Mouse (Mus musculus): ENCODE results near the gene 4931406P16Rik.

The 4931406P16Rik gene

GRCm38 (mm10) chr7:34309186-34309764 is 4.1 kb downstream of the 4931406P16Rik start:
- no peak for DNase-seq

GRCm38 (mm10) chr7:34308586-34308985 is 4.8 kb downstream of the 4931406P16Rik start:
- DNase-seq = no peak

DNA sequence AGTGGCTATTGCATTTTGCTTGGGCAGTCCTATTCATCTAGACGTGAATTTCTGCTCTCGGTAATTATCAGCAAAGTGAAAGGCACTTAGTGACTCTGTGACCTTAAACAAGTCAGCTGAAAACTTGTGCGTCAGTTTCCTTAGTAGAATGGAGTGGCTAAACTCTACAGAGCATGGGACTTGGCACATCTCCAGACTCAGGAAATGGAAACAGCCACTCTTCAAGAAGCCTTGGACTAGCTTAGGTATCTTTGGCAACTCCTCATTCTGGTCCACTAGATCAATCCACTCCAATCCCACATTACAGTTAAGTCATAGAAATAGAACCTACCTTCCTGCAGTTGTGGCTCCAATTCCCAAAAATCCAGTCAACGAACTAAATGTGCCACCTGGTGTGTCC is 7.9 kb downstream of the 4931406P16Rik start:
- no peak for DNase-seq

DNA sequence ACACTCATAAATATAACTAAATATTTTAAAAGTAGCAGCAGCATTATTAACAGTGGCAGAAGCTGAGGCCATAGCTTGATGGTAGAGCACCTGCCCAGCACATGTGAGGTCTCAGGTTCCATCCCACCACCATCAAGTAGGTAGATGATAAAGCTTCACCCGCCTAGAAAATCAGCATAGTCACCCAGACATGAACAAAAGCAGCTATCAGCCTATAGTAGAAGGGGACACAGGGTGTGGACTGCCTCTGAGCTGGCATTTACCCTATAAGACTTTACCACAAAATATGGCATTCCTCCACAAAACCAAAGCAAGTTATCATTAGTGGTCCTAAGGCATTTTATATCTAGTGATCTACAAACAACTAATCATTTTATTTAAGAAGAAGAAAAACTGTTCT is 10.7 kb downstream of the 4931406P16Rik start:
- DNase-seq = no peak

DNA sequence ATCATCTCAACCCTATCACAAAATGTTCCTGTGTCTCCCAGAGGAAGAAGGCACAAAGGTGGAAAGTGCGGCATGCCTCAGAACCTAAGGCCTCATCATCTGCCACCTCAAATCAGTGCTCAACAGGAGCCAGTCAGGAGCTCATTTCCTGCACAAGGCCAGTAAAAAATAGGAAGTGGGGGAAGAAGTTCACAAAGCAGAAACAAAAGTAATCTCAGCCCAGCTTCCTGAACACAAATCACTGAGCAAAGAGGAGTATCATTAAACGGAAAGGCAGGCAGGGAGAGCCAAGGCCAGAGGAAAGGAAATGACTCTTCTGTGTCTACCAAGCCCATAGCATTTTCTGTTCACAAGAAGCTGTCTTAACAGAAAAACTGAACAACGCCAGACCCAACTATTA is 11.4 kb downstream of the 4931406P16Rik start:
- no peak for DNase-seq

DNA sequence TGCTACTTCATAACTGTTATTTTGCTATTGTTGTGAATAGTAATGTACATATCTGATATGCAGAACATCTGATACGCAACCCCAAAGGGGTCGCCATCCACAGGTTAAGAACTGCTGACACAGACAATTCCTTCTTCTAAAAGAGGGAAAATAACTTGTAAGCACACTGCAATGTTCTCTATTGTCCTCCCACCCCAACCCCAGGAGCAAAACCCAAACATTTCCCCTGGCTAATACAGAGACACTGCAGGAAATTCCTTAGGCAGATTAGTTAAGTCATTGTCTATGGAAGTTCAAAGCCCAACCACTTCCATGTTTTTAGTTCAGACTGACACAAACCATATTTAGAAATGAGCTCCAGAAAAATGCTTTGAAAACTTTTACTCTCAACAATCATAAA is 14.5 kb downstream of the 4931406P16Rik start:
- DNase-seq = no peak

- no peak for DNase-seq
Measured at GRCm38 (mm10) chr7:34296124-34296523, 17.2 kb downstream of the 4931406P16Rik start.

DNA sequence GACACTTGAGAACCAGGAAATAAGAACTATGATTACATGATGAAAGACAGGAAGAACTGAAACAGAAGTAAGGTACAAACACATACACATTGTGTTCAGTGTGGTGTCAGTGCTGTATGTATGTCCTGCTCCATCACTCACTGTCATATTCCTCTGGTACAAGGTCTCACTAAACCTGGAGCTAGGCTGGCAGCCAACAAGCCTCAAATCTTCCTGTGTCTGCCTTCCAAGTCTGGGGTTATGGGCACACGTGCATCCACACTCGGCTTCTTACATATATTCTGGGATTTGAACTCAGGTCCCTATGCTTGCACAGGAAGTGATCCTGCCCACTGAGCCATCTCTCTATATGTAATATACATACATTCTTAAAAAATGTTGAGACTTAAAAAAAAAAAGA is 20.7 kb downstream of the 4931406P16Rik start:
- DNase-seq = no peak

GRCm38 (mm10) chr7:34291265-34291664 is 22.1 kb downstream of the 4931406P16Rik start:
- no peak for DNase-seq

DNA sequence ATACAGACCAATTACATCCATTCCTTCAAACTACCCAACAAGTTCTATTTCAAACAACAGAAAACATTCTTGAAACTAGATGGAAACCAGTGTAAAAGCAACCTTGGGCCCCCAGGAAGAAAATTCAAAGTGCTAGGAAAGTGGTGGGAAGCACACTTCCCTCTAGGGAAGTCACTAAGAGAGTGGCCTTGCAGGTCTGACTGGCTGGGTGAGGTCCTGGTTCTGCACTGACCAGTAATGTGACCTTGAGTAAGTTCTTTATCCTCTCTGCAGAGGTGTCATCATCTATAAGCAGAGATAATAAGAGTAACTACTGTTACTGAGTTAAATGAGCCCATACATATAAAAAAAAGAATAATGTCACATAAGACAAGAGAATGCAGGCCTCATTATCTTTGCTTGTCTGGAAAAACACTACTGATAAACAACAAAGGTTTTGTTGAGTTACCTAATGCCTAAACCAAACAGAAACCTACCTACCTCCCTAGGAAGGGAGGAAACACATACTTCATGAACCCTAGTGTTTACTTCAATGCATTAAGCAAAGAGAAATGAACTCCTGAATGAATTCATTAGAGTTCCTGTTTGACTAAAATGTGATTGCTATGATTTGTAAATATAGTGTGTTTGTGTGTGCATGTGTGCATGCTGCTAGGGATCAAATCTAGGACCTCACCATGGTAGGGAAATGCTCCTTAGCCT is 22.8 kb downstream of the 4931406P16Rik start:
- DNase-seq = no peak

GRCm38 (mm10) chr7:34277656-34278055 is 35.7 kb downstream of the 4931406P16Rik start:
- no peak for DNase-seq

DNA sequence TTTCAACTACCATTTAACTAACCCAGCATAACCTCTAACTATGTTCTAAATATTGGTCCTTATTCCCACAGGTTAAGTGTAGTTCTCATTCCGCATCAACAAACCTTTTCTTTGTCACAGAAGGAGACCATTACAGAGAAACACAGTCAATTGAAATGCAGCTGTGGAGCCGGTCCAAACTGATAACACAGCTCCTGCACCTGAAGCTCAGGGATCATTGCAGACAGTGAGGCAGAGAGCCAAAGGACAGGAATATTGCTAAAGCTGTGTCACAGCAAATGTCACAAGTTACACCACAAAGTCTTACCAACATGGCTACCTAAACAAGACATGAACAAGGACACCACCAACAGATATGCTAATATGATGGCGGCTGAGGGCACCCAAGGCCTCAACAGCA is 37.3 kb downstream of the 4931406P16Rik start:
- DNase-seq = no peak

- DNase-seq = no peak
Measured at GRCm38 (mm10) chr7:34272465-34272864, 40.9 kb downstream of the 4931406P16Rik start.

DNA sequence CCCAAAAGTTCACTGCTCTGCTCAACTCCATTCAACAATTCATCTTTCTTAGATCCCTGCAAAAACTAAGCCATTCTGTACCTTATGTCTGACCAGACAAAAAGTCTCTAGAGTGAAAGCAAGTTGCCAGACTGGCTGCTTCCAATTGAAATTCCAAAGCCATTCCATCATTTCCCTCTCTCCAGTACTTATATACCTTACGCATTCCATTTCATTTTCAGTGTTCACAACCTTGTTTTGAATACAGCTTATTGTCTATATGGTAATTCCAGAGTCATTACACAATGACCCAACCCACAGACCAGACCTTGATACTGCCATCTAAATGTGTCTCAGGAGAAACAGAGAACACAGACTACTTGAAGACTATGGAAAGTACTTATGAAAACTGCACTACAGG is 44.9 kb downstream of the 4931406P16Rik start:
- no peak for DNase-seq

DNA sequence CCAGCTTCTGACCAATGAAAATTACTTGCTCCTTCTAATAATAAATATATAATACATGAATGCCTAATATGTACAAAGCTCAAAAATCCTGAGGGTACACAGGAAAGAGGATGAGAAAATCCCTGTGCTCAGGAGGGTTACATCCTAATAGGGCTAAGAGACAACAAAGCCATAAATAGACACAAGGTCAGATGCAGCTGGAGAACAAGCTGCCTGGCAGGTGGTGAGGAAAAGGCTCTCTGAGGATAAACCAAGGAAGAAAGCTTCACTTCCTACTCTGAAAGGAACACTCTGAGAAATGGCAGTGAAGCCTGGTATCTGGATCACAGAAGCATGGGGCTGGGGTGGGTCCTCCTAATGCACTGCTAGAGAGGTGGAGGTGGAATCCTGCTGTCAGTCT is 46.9 kb downstream of the 4931406P16Rik start:
- DNase-seq = no peak

DNA sequence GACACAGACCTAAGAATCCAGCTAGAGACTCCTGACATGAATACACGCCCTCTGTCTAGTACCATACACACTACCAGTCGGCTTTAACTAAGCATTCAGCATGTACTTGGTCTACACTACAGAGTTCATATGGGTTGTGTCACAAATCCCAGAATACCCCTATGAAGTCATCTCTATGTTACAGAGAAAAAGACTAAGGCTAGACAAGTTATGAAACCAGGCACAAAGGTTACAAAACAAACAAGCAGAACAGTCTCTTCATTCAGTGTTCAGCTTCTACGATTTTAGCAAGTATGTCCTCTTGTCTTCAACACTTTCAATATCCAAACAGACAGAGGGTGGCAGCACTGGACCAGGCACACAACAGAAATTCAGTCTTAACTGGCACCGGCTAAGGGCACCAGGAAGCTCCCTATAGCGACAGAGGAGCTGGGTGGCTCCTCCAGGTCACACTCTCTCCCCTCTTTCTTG is 47.4 kb downstream of the 4931406P16Rik start:
- peak; percentile 80 for DNase-seq

DNA sequence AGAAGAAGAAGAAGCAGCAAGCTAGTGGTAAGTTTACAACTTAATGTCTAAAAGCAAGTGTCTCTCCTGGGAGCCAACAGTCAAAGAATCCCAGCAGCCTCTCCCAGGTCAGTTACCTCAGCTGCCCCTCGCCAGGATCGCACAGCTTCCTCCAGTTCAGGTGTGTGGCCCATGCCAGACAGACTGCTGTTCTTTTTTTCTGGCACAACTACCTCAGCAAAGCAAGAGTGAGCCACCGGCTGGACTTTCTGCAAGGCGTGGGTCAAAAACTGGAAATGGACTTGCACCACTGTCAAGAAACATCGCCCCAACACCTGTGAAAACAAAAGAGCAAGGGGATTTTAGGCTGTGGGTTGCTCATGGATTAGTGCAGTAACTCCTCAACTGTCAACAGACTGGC is 49.9 kb downstream of the 4931406P16Rik start:
- no peak for DNase-seq

DNA sequence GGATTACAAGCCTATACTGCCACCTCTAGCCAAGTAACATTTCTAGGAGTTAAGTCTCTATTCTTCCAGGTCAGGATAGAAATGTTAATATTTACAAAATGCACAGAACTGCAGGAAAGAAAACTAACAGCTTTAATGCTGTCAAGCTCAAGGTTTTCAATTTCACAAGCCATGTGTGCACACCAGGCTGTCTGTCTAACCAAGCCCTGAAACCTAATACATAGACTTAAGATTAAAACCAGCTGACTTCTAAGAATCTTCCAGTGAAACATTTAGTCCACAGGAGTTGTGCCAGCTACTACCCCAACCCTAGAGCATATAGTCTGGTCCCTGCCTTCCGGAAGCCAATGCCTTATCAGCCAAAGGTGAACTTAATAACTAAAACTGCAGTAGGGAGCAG is 54.9 kb downstream of the 4931406P16Rik start:
- DNase-seq = no peak

DNA sequence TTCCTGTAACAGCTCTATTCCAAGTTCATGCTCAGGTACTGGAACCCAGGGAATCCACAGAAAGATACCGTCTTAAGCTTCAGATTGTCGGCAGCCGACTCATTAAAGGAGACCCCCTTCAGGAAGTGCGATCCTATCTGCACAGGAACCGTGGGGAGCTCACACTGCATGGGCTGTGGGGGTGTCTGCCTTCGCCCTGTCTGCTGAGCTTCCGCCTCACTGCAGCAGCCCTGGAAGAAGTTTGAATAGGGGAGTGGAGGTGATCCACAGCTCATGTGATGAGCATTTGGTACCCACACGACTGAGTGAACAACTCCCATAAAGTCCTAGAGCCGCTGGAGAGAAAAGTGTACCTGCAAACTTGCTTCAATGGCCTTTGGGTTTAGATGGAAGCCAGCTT is 56.1 kb downstream of the 4931406P16Rik start:
- no peak for DNase-seq

DNA sequence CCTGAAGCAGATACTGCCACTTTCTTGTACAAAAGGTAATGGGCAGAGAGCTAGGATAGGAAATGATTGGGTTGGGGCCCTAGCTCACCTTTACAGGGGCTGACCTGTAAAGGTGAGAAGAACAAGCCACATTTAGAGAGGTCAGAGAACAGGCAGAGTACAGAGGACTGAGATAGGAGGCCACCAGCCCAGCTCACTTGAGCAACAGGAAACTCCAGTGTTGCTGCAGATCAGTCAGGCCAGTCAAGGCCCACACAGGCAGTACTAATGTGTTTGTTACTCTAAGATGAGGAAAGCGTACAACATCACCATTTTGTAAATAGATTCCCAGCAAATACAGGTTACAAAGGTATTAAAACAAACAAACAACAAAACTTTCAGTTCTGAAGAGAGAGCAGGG is 57.4 kb downstream of the 4931406P16Rik start:
- no peak for DNase-seq

DNA sequence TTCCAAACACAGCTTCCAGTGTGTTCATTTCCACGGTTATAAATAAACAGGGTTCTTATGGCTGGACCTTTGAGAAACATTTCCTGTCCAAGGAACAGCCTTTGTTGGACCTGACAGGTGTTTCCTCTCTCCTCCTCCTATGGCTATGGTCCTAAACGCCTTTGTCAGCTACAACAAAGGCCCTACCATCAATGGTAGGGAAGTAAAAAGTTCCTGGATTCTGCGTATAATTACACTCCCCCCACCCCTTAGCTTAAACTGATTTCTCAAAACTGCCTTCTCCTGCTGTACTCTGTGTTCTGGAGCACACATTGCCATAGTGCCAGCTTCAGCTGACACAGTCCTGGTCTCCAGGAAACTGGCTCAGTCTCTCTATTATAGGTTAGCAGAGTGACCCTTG is 58.2 kb downstream of the 4931406P16Rik start:
- DNase-seq = no peak

DNA sequence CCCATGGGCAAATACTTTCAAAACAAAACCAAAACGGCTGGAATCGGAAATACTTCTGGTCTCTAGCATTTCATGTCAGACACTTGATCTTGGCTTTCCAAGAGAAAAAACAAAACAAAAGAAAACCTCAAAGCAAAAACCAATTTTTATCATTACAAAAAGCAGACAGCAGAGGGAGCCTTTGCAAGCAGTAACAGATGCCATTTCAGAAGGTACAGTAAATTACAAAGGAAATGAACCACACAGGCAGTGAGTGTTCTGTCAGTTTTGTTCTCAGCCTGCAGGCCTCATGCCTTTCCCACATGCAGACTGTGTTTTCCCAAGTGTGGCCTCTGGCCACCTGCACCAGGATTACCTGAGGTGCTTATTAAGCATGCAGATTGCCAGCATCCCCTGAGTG is 61.3 kb downstream of the 4931406P16Rik start:
- no peak for DNase-seq

DNA sequence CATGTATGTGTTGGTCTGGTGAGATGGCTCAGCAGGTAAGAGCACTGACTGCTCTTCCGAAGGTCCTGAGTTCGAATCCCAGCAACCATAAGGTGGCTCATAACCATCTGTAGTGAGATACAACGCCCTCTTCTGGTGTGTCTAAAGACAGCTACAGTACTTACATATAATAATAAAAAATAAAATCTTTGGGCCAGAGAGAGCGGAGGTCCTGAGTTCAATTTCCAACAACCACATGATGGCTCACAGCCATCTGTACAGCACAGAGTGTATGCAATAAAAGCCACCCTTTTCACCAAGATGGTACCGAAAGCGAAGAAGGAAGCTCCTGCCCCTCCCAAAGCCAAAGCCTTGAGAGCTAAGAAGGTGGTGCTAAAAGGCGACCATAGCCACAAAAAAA is 62.6 kb downstream of the 4931406P16Rik start, which contains the start of gene Gm6096:
TSS of gene Gm6096 (plus strand) at position 301 of the 400 bp plus-strand sequence.
- DNase-seq = no peak

DNA sequence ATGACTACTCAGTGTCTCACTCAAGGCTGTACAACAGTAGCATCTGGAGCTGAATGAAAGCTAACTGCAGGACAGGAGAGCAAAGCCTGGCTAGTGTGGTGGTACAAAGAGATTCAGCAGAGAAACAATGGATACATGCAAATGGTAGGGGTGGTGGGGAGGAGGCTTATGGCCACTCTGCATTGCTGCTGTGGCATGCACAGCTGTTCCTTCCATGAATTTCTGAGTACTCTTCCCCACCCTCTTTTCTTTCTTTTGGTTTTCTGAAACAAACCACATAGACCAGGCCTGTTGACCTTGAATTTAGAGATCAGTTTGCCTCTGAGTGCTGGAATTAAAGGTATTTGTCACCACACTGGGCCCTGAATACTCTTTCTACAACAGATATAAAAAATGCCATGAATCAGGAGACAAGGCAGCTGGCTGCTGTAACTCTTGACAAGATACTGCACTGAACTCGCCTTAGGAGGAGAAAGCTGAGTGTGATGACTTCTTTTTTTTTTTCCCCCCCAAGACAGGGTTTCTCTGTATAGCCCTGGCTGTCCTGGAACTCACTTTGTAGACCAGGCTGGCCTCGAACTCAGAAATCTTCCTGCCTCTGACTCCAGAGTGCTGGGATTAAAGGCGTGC is 66.4 kb downstream of the 4931406P16Rik start:
- no peak for DNase-seq

Measured in right cerebral cortex, adult 18-20 months (tissue).